Mouse (Mus musculus): ENCODE results near the gene Fam76a. TPM values are rescaled to one million over a fixed set of nuclear protein-coding genes. Genes with fewer than 3 reads are reported as not detected.

Gene Fam76a
- polyA plus RNA-seq, 1 experiment = 13.0 TPM

DNA sequence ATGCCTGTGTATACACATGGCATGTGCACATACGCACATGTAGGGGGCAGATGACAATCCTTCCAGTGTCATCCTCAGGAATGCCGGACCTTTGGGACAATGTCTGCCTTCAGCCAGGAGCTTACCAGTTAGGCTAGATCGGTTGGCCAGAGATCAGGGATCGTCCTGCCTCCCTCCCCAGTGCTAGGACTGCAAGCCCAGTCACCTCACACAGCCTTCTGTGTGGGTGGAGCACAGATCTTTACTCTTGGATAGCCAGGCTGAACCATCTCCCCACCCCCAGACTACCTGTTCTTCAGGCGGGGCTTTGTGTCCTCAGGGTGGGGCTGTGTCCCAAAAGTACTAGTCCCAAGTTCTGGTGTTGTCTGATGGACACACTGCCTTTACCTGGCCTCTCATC lies 38.0 kb upstream of the Fam76a start:
- no peak overlapping the region for H3K4me2 ChIP-seq (ENCODE audit: low read depth)

DNA sequence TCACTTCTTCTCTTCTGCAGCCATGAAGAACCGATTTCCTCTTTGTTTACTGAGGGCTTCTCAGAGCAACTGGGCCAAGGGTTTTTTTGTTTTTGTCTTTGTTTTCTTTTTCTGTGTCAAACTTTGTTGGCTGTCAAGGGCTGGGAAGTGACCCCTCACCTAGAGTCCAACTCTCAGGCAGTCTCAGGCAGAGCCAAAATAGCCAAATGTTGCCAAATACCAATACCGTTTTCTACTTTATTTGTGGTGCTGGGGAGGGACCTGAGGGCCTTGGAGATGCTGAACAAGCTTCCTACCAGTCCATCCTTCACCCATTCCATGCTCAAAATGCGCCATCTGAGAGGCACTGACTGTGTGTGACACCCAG lies 37.3 kb upstream of the Fam76a start:
- no peak overlapping the region for H3K4me3 ChIP-seq
- H3K4me2 ChIP-seq (ENCODE audit: low read depth) = no peak overlapping the region

More for the DNA sequence above, 38.0 kb upstream of the Fam76a start:
- Histone ChIP-seq H3ac (ENCODE audit: control insufficient read depth, insufficient read length) (no peak overlapping the region), H3K79me2 (ENCODE audit: control insufficient read depth, insufficient read depth) (no peaks in the 10 kb centered on the region), H3K36me3 (ENCODE audit: control insufficient read depth, insufficient read depth) (no peaks in the 10 kb centered on the region), H3K27me3 (ENCODE audit: control insufficient read depth, insufficient read depth, insufficient read length) (peaks cover 9% of the 10 kb centered on the region), H3K4me3 (no peak overlapping the region)
- TF ChIP-seq SRF (IDR thresholded peaks at IDR 0.05; ENCODE audit: control insufficient read depth, insufficient read length, low read depth) (no peak), CEBPB (IDR thresholded peaks at IDR 0.05; ENCODE audit: insufficient read depth, poor library complexity, severe bottlenecking) (no peak), POLR2AphosphoS2 (IDR thresholded peaks at IDR 0.05; ENCODE audit: insufficient read length, low read depth) (no peak), MYOD1 (IDR thresholded peaks at IDR 0.05; ENCODE audit: control insufficient read depth in 1 of 3, insufficient read length in 2 of 3, low read depth in 2 of 3) (no peak), MYOG (IDR thresholded peaks at IDR 0.05; ENCODE audit: control insufficient read depth in 1 of 3, insufficient read depth in 1 of 3, insufficient read length in 2 of 3, low read depth in 2 of 3) (no peak), POLR2A (IDR thresholded peaks at IDR 0.05; ENCODE audit: insufficient read length, low read depth) (no peak), TCF3 (IDR thresholded peaks at IDR 0.05; ENCODE audit: insufficient read length, low read depth) (no peak), REST (IDR thresholded peaks at IDR 0.05; ENCODE audit: insufficient read depth, insufficient read length) (no peak), E2F4 (IDR thresholded peaks at IDR 0.05; ENCODE audit: insufficient read depth) (no peak), MAX (IDR thresholded peaks at IDR 0.05; ENCODE audit: low read depth) (no peak), TCF12 (IDR thresholded peaks at IDR 0.05; ENCODE audit: insufficient read depth, poor library complexity, severe bottlenecking) (no peak), USF1 (IDR thresholded peaks at IDR 0.05; ENCODE audit: low read depth) (no peak)

GRCm38 (mm10) chr4:132958741-132959678 lies 36.7 kb upstream of the Fam76a start:
- H3K36me3 ChIP-seq (ENCODE audit: control insufficient read depth, insufficient read depth) = no peaks in the 10 kb centered on the region
- TF ChIP-seq POLR2A (IDR thresholded peaks at IDR 0.05; ENCODE audit: insufficient read length, low read depth) = no peak
- TF ChIP-seq SRF (IDR thresholded peaks at IDR 0.05; ENCODE audit: control insufficient read depth, insufficient read length, low read depth) = no peak
- no peak for TF ChIP-seq USF1 (IDR thresholded peaks at IDR 0.05; ENCODE audit: low read depth)
- H3K79me2 ChIP-seq (ENCODE audit: control insufficient read depth, insufficient read depth) = no peaks in the 10 kb centered on the region
- no peak overlapping the region for H3ac ChIP-seq (ENCODE audit: control insufficient read depth, insufficient read length)
- no peaks in the 10 kb centered on the region for H3K27me3 ChIP-seq (ENCODE audit: control insufficient read depth, insufficient read depth, insufficient read length)
- H3K4me2 ChIP-seq (ENCODE audit: low read depth) = no peak overlapping the region
- no peak overlapping the region for H3K4me3 ChIP-seq

More for the DNA sequence above, 37.3 kb upstream of the Fam76a start:
- TF ChIP-seq POLR2A (IDR thresholded peaks at IDR 0.05; ENCODE audit: insufficient read length, low read depth) (no peak), MYOG (IDR thresholded peaks at IDR 0.05; ENCODE audit: control insufficient read depth in 1 of 3, insufficient read depth in 1 of 3, insufficient read length in 2 of 3, low read depth in 2 of 3) (no peak), USF1 (IDR thresholded peaks at IDR 0.05; ENCODE audit: low read depth) (no peak), POLR2AphosphoS2 (IDR thresholded peaks at IDR 0.05; ENCODE audit: insufficient read length, low read depth) (no peak), REST (IDR thresholded peaks at IDR 0.05; ENCODE audit: insufficient read depth, insufficient read length) (no peak), TCF12 (IDR thresholded peaks at IDR 0.05; ENCODE audit: insufficient read depth, poor library complexity, severe bottlenecking) (no peak), MYOD1 (IDR thresholded peaks at IDR 0.05; ENCODE audit: control insufficient read depth in 1 of 3, insufficient read length in 2 of 3, low read depth in 2 of 3) (no peak), TCF3 (IDR thresholded peaks at IDR 0.05; ENCODE audit: insufficient read length, low read depth) (no peak), SRF (IDR thresholded peaks at IDR 0.05; ENCODE audit: control insufficient read depth, insufficient read length, low read depth) (no peak), E2F4 (IDR thresholded peaks at IDR 0.05; ENCODE audit: insufficient read depth) (no peak), CEBPB (IDR thresholded peaks at IDR 0.05; ENCODE audit: insufficient read depth, poor library complexity, severe bottlenecking) (no peak), MAX (IDR thresholded peaks at IDR 0.05; ENCODE audit: low read depth) (no peak)
- H3K79me2 ChIP-seq (ENCODE audit: control insufficient read depth, insufficient read depth) = no peaks in the 10 kb centered on the region
- no peaks in the 10 kb centered on the region for H3K36me3 ChIP-seq (ENCODE audit: control insufficient read depth, insufficient read depth)
- no peak overlapping the region for H3ac ChIP-seq (ENCODE audit: control insufficient read depth, insufficient read length)
- peaks cover 5% of the 10 kb centered on the region for H3K27me3 ChIP-seq (ENCODE audit: control insufficient read depth, insufficient read depth, insufficient read length)

GRCm38 (mm10) chr4:132955395-132955791 lies 33.0 kb upstream of the Fam76a start:
- Histone ChIP-seq H3K79me2 (ENCODE audit: control insufficient read depth, insufficient read depth) (no peaks in the 10 kb centered on the region), H3K4me2 (ENCODE audit: low read depth) (no peak overlapping the region), H3K4me3 (no peak overlapping the region), H3K27me3 (ENCODE audit: control insufficient read depth, insufficient read depth, insufficient read length) (no peaks in the 10 kb centered on the region), H3K36me3 (ENCODE audit: control insufficient read depth, insufficient read depth) (no peaks in the 10 kb centered on the region), H3ac (ENCODE audit: control insufficient read depth, insufficient read length) (no peak overlapping the region)
- TF ChIP-seq TCF3 (IDR thresholded peaks at IDR 0.05; ENCODE audit: insufficient read length, low read depth) = no peak
- no peak for TF ChIP-seq MAX (IDR thresholded peaks at IDR 0.05; ENCODE audit: low read depth)
- no peak for TF ChIP-seq USF1 (IDR thresholded peaks at IDR 0.05; ENCODE audit: low read depth)
- TF ChIP-seq CEBPB (IDR thresholded peaks at IDR 0.05; ENCODE audit: insufficient read depth, poor library complexity, severe bottlenecking) = no peak
- no peak for TF ChIP-seq REST (IDR thresholded peaks at IDR 0.05; ENCODE audit: insufficient read depth, insufficient read length)
- no peak for TF ChIP-seq MYOD1 (IDR thresholded peaks at IDR 0.05; ENCODE audit: control insufficient read depth in 1 of 3, insufficient read length in 2 of 3, low read depth in 2 of 3)
- no peak for TF ChIP-seq E2F4 (IDR thresholded peaks at IDR 0.05; ENCODE audit: insufficient read depth)
- TF ChIP-seq POLR2A (IDR thresholded peaks at IDR 0.05; ENCODE audit: insufficient read length, low read depth) = no peak
- TF ChIP-seq SRF (IDR thresholded peaks at IDR 0.05; ENCODE audit: control insufficient read depth, insufficient read length, low read depth) = no peak
- TF ChIP-seq MYOG (IDR thresholded peaks at IDR 0.05; ENCODE audit: control insufficient read depth in 1 of 3, insufficient read depth in 1 of 3, insufficient read length in 2 of 3, low read depth in 2 of 3) = no peak
- no peak for TF ChIP-seq POLR2AphosphoS2 (IDR thresholded peaks at IDR 0.05; ENCODE audit: insufficient read length, low read depth)
- TF ChIP-seq TCF12 (IDR thresholded peaks at IDR 0.05; ENCODE audit: insufficient read depth, poor library complexity, severe bottlenecking) = no peak
